Mouse (Mus musculus): ENCODE measurements around the gene Galc. TPM values are rescaled to one million over a fixed set of nuclear protein-coding genes. Genes with fewer than 3 reads are reported as not detected.

Galc gene
- polyA plus RNA-seq, 1 experiment from 2014 or later = 6.8 TPM

- no peak overlapping the region for H3K9ac ChIP-seq (ENCODE audit: low read depth, low read length)
- H3K4me2 ChIP-seq = no peak overlapping the region
- 79% methylated on average over 13 of the region's 13 CpGs for WGBS (ENCODE audit: insufficient replicate concordance)
- no peaks in the 10 kb centered on the region for H3K27me3 ChIP-seq (ENCODE audit: control insufficient read depth, insufficient read depth, low read length)
- no peak overlapping the region for H3K4me3 ChIP-seq (ENCODE audit: low read depth, low read length)
- peaks cover 13% of the 10 kb centered on the region for H3K4me1 ChIP-seq (ENCODE audit: control insufficient read depth, insufficient read depth, low read length)
- H3K36me3 ChIP-seq (ENCODE audit: control insufficient read depth, insufficient read depth, low read length) = no peaks in the 10 kb centered on the region
- no peak overlapping the region for H3K27ac ChIP-seq (ENCODE audit: low read depth, low read length)
- no peak for ATAC-seq (replicated peaks; ENCODE audit: insufficient number of reproducible peaks, low FRiP score, low TSS enrichment)
- no peaks in the 10 kb centered on the region for H3K9me3 ChIP-seq (replicated peaks; ENCODE audit: control insufficient read depth, low read length)
Observed at GRCm38 (mm10) chr12:98212457-98213175, 46.6 kb downstream of the Galc start.

GRCm38 (mm10) chr12:98210495-98210894 is 48.8 kb downstream of the Galc start:
- Histone ChIP-seq H3K4me2 (no peak overlapping the region), H3K9ac (ENCODE audit: low read depth, low read length) (no peak overlapping the region), H3K36me3 (ENCODE audit: control insufficient read depth, insufficient read depth, low read length) (no peaks in the 10 kb centered on the region), H3K4me3 (ENCODE audit: low read depth, low read length) (no peak overlapping the region), H3K27me3 (ENCODE audit: control insufficient read depth, insufficient read depth, low read length) (no peaks in the 10 kb centered on the region), H3K9me3 (replicated peaks; ENCODE audit: control insufficient read depth, low read length) (no peaks in the 10 kb centered on the region), H3K27ac (ENCODE audit: low read depth, low read length) (no peak overlapping the region), H3K4me1 (ENCODE audit: control insufficient read depth, insufficient read depth, low read length) (peaks cover 2% of the 10 kb centered on the region)
- no peak for ATAC-seq (replicated peaks; ENCODE audit: insufficient number of reproducible peaks, low FRiP score, low TSS enrichment)
- 80% methylated on average over 6 of the region's 6 CpGs for WGBS (ENCODE audit: insufficient replicate concordance)

GRCm38 (mm10) chr12:98208104-98208503 is 51.2 kb downstream of the Galc start:
- no peak overlapping the region for H3K4me2 ChIP-seq
- H3K4me3 ChIP-seq (ENCODE audit: low read depth, low read length) = no peak overlapping the region
- H3K9me3 ChIP-seq (replicated peaks; ENCODE audit: control insufficient read depth, low read length) = no peaks in the 10 kb centered on the region
- no peaks in the 10 kb centered on the region for H3K27me3 ChIP-seq (ENCODE audit: control insufficient read depth, insufficient read depth, low read length)
- ATAC-seq (replicated peaks; ENCODE audit: insufficient number of reproducible peaks, low FRiP score, low TSS enrichment) = no peak
- no peaks in the 10 kb centered on the region for H3K4me1 ChIP-seq (ENCODE audit: control insufficient read depth, insufficient read depth, low read length)
- H3K27ac ChIP-seq (ENCODE audit: low read depth, low read length) = no peak overlapping the region
- no peaks in the 10 kb centered on the region for H3K36me3 ChIP-seq (ENCODE audit: control insufficient read depth, insufficient read depth, low read length)
- no peak overlapping the region for H3K9ac ChIP-seq (ENCODE audit: low read depth, low read length)
- WGBS (ENCODE audit: insufficient replicate concordance) = 85% methylated on average over 10 of the region's 10 CpGs

- no peak overlapping the region for H3K9ac ChIP-seq (ENCODE audit: low read depth, low read length)
- H3K4me3 ChIP-seq (ENCODE audit: low read depth, low read length) = no peak overlapping the region
- H3K36me3 ChIP-seq (ENCODE audit: control insufficient read depth, insufficient read depth, low read length) = no peaks in the 10 kb centered on the region
- H3K27me3 ChIP-seq (ENCODE audit: control insufficient read depth, insufficient read depth, low read length) = no peaks in the 10 kb centered on the region
- H3K27ac ChIP-seq (ENCODE audit: low read depth, low read length) = no peak overlapping the region
- WGBS (ENCODE audit: insufficient replicate concordance) = 58% methylated on average over 4 of the region's 4 CpGs
- no peaks in the 10 kb centered on the region for H3K4me1 ChIP-seq (ENCODE audit: control insufficient read depth, insufficient read depth, low read length)
- no peak overlapping the region for H3K4me2 ChIP-seq
- no peak for ATAC-seq (replicated peaks; ENCODE audit: insufficient number of reproducible peaks, low FRiP score, low TSS enrichment)
- no peaks in the 10 kb centered on the region for H3K9me3 ChIP-seq (replicated peaks; ENCODE audit: control insufficient read depth, low read length)
Observed at GRCm38 (mm10) chr12:98205450-98206051, 53.7 kb downstream of the Galc start.

- Histone ChIP-seq H3K4me1 (ENCODE audit: control insufficient read depth, insufficient read depth, low read length) (no peaks in the 10 kb centered on the region), H3K9ac (ENCODE audit: low read depth, low read length) (no peak overlapping the region), H3K27me3 (ENCODE audit: control insufficient read depth, insufficient read depth, low read length) (no peaks in the 10 kb centered on the region), H3K36me3 (ENCODE audit: control insufficient read depth, insufficient read depth, low read length) (no peaks in the 10 kb centered on the region), H3K4me3 (ENCODE audit: low read depth, low read length) (no peak overlapping the region), H3K9me3 (replicated peaks; ENCODE audit: control insufficient read depth, low read length) (no peaks in the 10 kb centered on the region), H3K27ac (ENCODE audit: low read depth, low read length) (no peak overlapping the region), H3K4me2 (no peak overlapping the region)
- 66% methylated on average over 1 of the region's 1 CpGs for WGBS (ENCODE audit: insufficient replicate concordance)
- ATAC-seq (replicated peaks; ENCODE audit: insufficient number of reproducible peaks, low FRiP score, low TSS enrichment) = no peak
Observed at GRCm38 (mm10) chr12:98197401-98197800, 61.9 kb downstream of the Galc start.

- no peak for ATAC-seq (replicated peaks; ENCODE audit: insufficient number of reproducible peaks, low FRiP score, low TSS enrichment)
- 88% methylated on average over 1 of the region's 1 CpGs for WGBS (ENCODE audit: insufficient replicate concordance)
- no peak overlapping the region for H3K27ac ChIP-seq (ENCODE audit: low read depth, low read length)
Observed at GRCm38 (mm10) chr12:98190201-98190600, 69.1 kb downstream of the Galc start.

GRCm38 (mm10) chr12:98189096-98189495 is 70.2 kb downstream of the Galc start:
- H3K4me3 ChIP-seq (ENCODE audit: low read depth, low read length) = no peak overlapping the region
- no peaks in the 10 kb centered on the region for H3K4me1 ChIP-seq (ENCODE audit: control insufficient read depth, insufficient read depth, low read length)
- no peak overlapping the region for H3K4me2 ChIP-seq
- no peaks in the 10 kb centered on the region for H3K9me3 ChIP-seq (replicated peaks; ENCODE audit: control insufficient read depth, low read length)
- no peaks in the 10 kb centered on the region for H3K36me3 ChIP-seq (ENCODE audit: control insufficient read depth, insufficient read depth, low read length)
- no peaks in the 10 kb centered on the region for H3K27me3 ChIP-seq (ENCODE audit: control insufficient read depth, insufficient read depth, low read length)
- WGBS (ENCODE audit: insufficient replicate concordance) = 72% methylated on average over 9 of the region's 9 CpGs
- no peak overlapping the region for H3K9ac ChIP-seq (ENCODE audit: low read depth, low read length)
- no peak overlapping the region for H3K27ac ChIP-seq (ENCODE audit: low read depth, low read length)
- ATAC-seq (replicated peaks; ENCODE audit: insufficient number of reproducible peaks, low FRiP score, low TSS enrichment) = no peak

More at GRCm38 (mm10) chr12:98190201-98190600, 69.1 kb downstream of the Galc start:
- H3K9me3 ChIP-seq (replicated peaks; ENCODE audit: control insufficient read depth, low read length) = no peaks in the 10 kb centered on the region
- H3K4me3 ChIP-seq (ENCODE audit: low read depth, low read length) = no peak overlapping the region
- H3K9ac ChIP-seq (ENCODE audit: low read depth, low read length) = no peak overlapping the region
- H3K27me3 ChIP-seq (ENCODE audit: control insufficient read depth, insufficient read depth, low read length) = no peaks in the 10 kb centered on the region
- H3K4me2 ChIP-seq = no peak overlapping the region
- H3K36me3 ChIP-seq (ENCODE audit: control insufficient read depth, insufficient read depth, low read length) = no peaks in the 10 kb centered on the region
- H3K4me1 ChIP-seq (ENCODE audit: control insufficient read depth, insufficient read depth, low read length) = no peaks in the 10 kb centered on the region

- WGBS (ENCODE audit: insufficient replicate concordance) = 53% methylated on average over 8 of the region's 8 CpGs
- Histone ChIP-seq H3K4me3 (ENCODE audit: low read depth, low read length) (no peak overlapping the region), H3K36me3 (ENCODE audit: control insufficient read depth, insufficient read depth, low read length) (no peaks in the 10 kb centered on the region), H3K27me3 (ENCODE audit: control insufficient read depth, insufficient read depth, low read length) (no peaks in the 10 kb centered on the region), H3K9ac (ENCODE audit: low read depth, low read length) (no peak overlapping the region), H3K4me1 (ENCODE audit: control insufficient read depth, insufficient read depth, low read length) (no peaks in the 10 kb centered on the region), H3K4me2 (no peak overlapping the region), H3K27ac (ENCODE audit: low read depth, low read length) (no peak overlapping the region), H3K9me3 (replicated peaks; ENCODE audit: control insufficient read depth, low read length) (no peaks in the 10 kb centered on the region)
- no peak for ATAC-seq (replicated peaks; ENCODE audit: insufficient number of reproducible peaks, low FRiP score, low TSS enrichment)
Observed at GRCm38 (mm10) chr12:98187186-98187899, 71.9 kb downstream of the Galc start.
